In genomic region chr11:60707672-60708071, GRCm38 (mm10) we compare ENCODE assay signal across 7 mouse cellular contexts. TPM values are rescaled to one million over a fixed set of nuclear protein-coding genes. Genes with fewer than 3 reads are reported as not detected.
DNase-seq lines count a peak whose midpoint lies in the region; ATAC-seq and TF ChIP-seq lines count a peak whose summit lies in the region.

No protein-coding gene starts in this region.

- no peak overlapping the region for H3K4me3 ChIP-seq in MEL (ENCODE audit: control insufficient read depth in 1 of 2, insufficient read depth in 1 of 2, low read depth in 2 of 2, low read length in 2 of 2)
- no peak overlapping the region for H3K4me3 ChIP-seq in lung, postnatal 0 days (ENCODE audit: low read depth, low read length)
- no peak overlapping the region for H3K4me3 ChIP-seq in midbrain, embryonic 10.5 days

- TF ChIP-seq CTCF in MEL (IDR thresholded peaks at IDR 0.05 in 2 of 3, conservative IDR thresholded peaks at IDR 0.05 in 1 of 3; ENCODE audit: control insufficient read depth in 1 of 3, insufficient read depth in 1 of 3, low read depth in 2 of 3, low read length in 3 of 3, poor library complexity in 1 of 3, severe bottlenecking in 1 of 3) = no peak
- TF ChIP-seq CTCF in lung, postnatal 0 days (IDR thresholded peaks at IDR 0.05) = no peak

- no peak for TF ChIP-seq RAD21 in MEL (IDR thresholded peaks at IDR 0.05; ENCODE audit: low read depth, low read length)

- ATAC-seq in lung, postnatal 0 days = peak; percentile 84

- TF ChIP-seq EP300 in MEL (IDR thresholded peaks at IDR 0.05; ENCODE audit: low read depth in 1 of 2, low read length in 2 of 2) = no peak
- TF ChIP-seq EP300 in lung, postnatal 0 days (IDR thresholded peaks at IDR 0.05) = no peak

- no peaks in the 10 kb centered on the region for H3K9me3 ChIP-seq in MEL (replicated peaks; ENCODE audit: insufficient read depth, low read length)
- no peaks in the 10 kb centered on the region for H3K9me3 ChIP-seq in lung, postnatal 0 days (ENCODE audit: low read length)
- H3K9me3 ChIP-seq in midbrain, embryonic 10.5 days (replicated peaks) = no peaks in the 10 kb centered on the region

- H3K79me2 ChIP-seq in MEL (ENCODE audit: control insufficient read depth, insufficient read depth, low read length, poor library complexity) = no peaks in the 10 kb centered on the region

- H3K4me1 ChIP-seq in MEL (ENCODE audit: control insufficient read depth in 1 of 2, insufficient read depth in 2 of 2, low read length in 2 of 2) = no peaks in the 10 kb centered on the region
- peaks cover 6% of the 10 kb centered on the region; the same call in 1 of the 2 replicates for H3K4me1 ChIP-seq in lung, postnatal 0 days (ENCODE audit: insufficient read depth, low read depth, low read length)
- H3K4me1 ChIP-seq in midbrain, embryonic 10.5 days = peaks cover 13% of the 10 kb centered on the region

- no peak overlapping the region for H3K9ac ChIP-seq in MEL (ENCODE audit: control insufficient read depth, low read depth, low read length, poor library complexity, severe bottlenecking)
- no peak overlapping the region for H3K9ac ChIP-seq in lung, postnatal 0 days (replicated peaks; ENCODE audit: low read depth)

- 33% methylated on average over 3 of the region's 3 CpGs for WGBS in lung, postnatal 0 days
- WGBS in midbrain, embryonic 10.5 days = 79% methylated on average over 3 of the region's 3 CpGs

- H3K27me3 ChIP-seq in MEL (ENCODE audit: control insufficient read depth in 1 of 2, insufficient read depth in 2 of 2, low read length in 2 of 2) = no peaks in the 10 kb centered on the region
- H3K27me3 ChIP-seq in lung, postnatal 0 days (replicated peaks; ENCODE audit: insufficient read depth, low read length) = no peaks in the 10 kb centered on the region
- no peaks in the 10 kb centered on the region for H3K27me3 ChIP-seq in midbrain, embryonic 10.5 days (ENCODE audit: low read depth, poor library complexity, severe bottlenecking)

- no peak overlapping the region for H3K4me2 ChIP-seq in lung, postnatal 0 days (replicated peaks; ENCODE audit: low read depth, low read length)

- TF ChIP-seq POLR2A in MEL (IDR thresholded peaks at IDR 0.05; ENCODE audit: control insufficient read depth in 1 of 2, insufficient read depth in 1 of 2, low read depth in 1 of 2, low read length in 2 of 2, poor library complexity in 1 of 2) = no peak

- no peak overlapping the region for H3K27ac ChIP-seq in MEL (ENCODE audit: control insufficient read depth, low read depth, low read length)
- H3K27ac ChIP-seq in lung, postnatal 0 days (ENCODE audit: low read length) = no peak overlapping the region
- H3K27ac ChIP-seq in midbrain, embryonic 10.5 days (replicated peaks) = no peak overlapping the region

- DNase-seq in MEL (ENCODE audit: low read depth, low spot score) = peak; percentile 44
- DNase-seq in ZHBTc4 (ENCODE audit: low read depth, low spot score) = peak; percentile 44
- DNase-seq in gastrocnemius, adult 18-20 months (ENCODE audit: low spot score) = peak; percentile 96
- DNase-seq in heart, postnatal 4 days = peak; percentile 88
- peak; percentile 87 for DNase-seq in lung, postnatal 0 days (ENCODE audit: low spot score)
- peak; percentile 73 to 83 for DNase-seq in urinary bladder, postnatal 4 days (ENCODE audit: low spot score in 2 of 2)
- no peak for DNase-seq in midbrain, embryonic 10.5 days (ENCODE audit: low spot score)

- H3K36me3 ChIP-seq in MEL (ENCODE audit: control insufficient read depth in 1 of 2, insufficient read depth in 2 of 2, low read length in 2 of 2) = no peaks in the 10 kb centered on the region; a peak in 1 of 4 replicates
- peaks cover 32% of the 10 kb centered on the region for H3K36me3 ChIP-seq in lung, postnatal 0 days (ENCODE audit: insufficient read depth, low read length)
- H3K36me3 ChIP-seq in midbrain, embryonic 10.5 days = peaks cover 100% of the 10 kb centered on the region

TF ChIP-seq in MEL, 35 proteins besides CTCF, POLR2A, EP300 and RAD21:
- TF ChIP-seq KAT2A (conservative IDR thresholded peaks at IDR 0.05; ENCODE audit: low read depth, low read length) (no peak), NRF1 (IDR thresholded peaks at IDR 0.05; ENCODE audit: insufficient read depth, low read depth, low read length, poor library complexity, severe bottlenecking) (no peak), TAL1 (IDR thresholded peaks at IDR 0.05; ENCODE audit: low read length) (no peak), MAX (IDR thresholded peaks at IDR 0.05; ENCODE audit: low read length) (no peak), ZMIZ1 (IDR thresholded peaks at IDR 0.05; ENCODE audit: low read depth, low read length) (no peak), MXI1 (IDR thresholded peaks at IDR 0.05; ENCODE audit: low read depth, low read length) (no peak), MYB (IDR thresholded peaks at IDR 0.05; ENCODE audit: low read depth, low read length) (no peak)

RNA-seq across cellular contexts. Expression of gene Llgl1, which starts 8.1 kb away (rescaled TPM):
- total RNA-seq in MEL (2012; rRNA removed) = 9.3 and 11.6 TPM in 2 replicates
- polyA plus RNA-seq in MEL (2012; ENCODE audit: insufficient read depth in 1 of 2, insufficient read length in 2 of 2, low read depth in 1 of 2, low replicate concordance in 2 of 2, missing spikeins in 1 of 2) = 10 to 100 TPM in 1 of 2 experiments, not detected in 1; 23.9 TPM
- total RNA-seq in gastrocnemius, adult 18-20 months (2021) = 1 to 10 TPM; 8.9 to 9.2 TPM
- total RNA-seq in heart, postnatal 4 days (2021) = 10 to 100 TPM; 26.6 to 28.4 TPM
- polyA plus RNA-seq in lung, postnatal 0 days (2015; fragmentation: Nextera tagmentation; extraction: Ambion mirVana) = 22.7 and 22.9 TPM in 2 replicates
- 147 and 158 TPM in 2 replicates for polyA plus RNA-seq in midbrain, embryonic 10.5 days (2016; fragmentation: Nextera tagmentation; extraction: Ambion mirVana)

RNA-seq across cellular contexts. Expression of gene Flii, which starts 19.4 kb away (rescaled TPM):
- 71.8 and 78.7 TPM in 2 replicates for total RNA-seq in MEL (2012; rRNA removed)
- 100 to 1,000 TPM in 1 of 2 experiments, not detected in 1; 111 TPM for polyA plus RNA-seq in MEL (2012; ENCODE audit: insufficient read depth in 1 of 2, insufficient read length in 2 of 2, low read depth in 1 of 2, low replicate concordance in 2 of 2, missing spikeins in 1 of 2)
- 100 to 1,000 TPM; 108 to 113 TPM for total RNA-seq in gastrocnemius, adult 18-20 months (2021)
- 100 to 1,000 TPM; 104 to 107 TPM for total RNA-seq in heart, postnatal 4 days (2021)
- polyA plus RNA-seq in lung, postnatal 0 days (2015; fragmentation: Nextera tagmentation; extraction: Ambion mirVana) = 72.4 and 77.3 TPM in 2 replicates
- polyA plus RNA-seq in midbrain, embryonic 10.5 days (2016; fragmentation: Nextera tagmentation; extraction: Ambion mirVana) = 74.8 and 82.6 TPM in 2 replicates

RNA-seq across cellular contexts. Expression of gene Mief2, which starts 20.5 kb away (rescaled TPM):
- total RNA-seq in MEL (2012; rRNA removed) = 14.2 and 14.6 TPM in 2 replicates
- 10 to 100 TPM in 1 of 2 experiments, not detected in 1; 13.4 TPM for polyA plus RNA-seq in MEL (2012; ENCODE audit: insufficient read depth in 1 of 2, insufficient read length in 2 of 2, low read depth in 1 of 2, low replicate concordance in 2 of 2, missing spikeins in 1 of 2)
- total RNA-seq in gastrocnemius, adult 18-20 months (2021) = 10 to 100 TPM; 75.2 to 94.4 TPM
- 10 to 100 TPM; 20.7 to 24.8 TPM for total RNA-seq in heart, postnatal 4 days (2021)
- 14.5 and 15.2 TPM in 2 replicates for polyA plus RNA-seq in lung, postnatal 0 days (2015; fragmentation: Nextera tagmentation; extraction: Ambion mirVana)
- 14.6 and 15.6 TPM in 2 replicates for polyA plus RNA-seq in midbrain, embryonic 10.5 days (2016; fragmentation: Nextera tagmentation; extraction: Ambion mirVana)
